Mouse (Mus musculus) hindbrain, postnatal 0 days (tissue): ENCODE measurements around the gene Shb. TPM values are rescaled to one million over a fixed set of nuclear protein-coding genes. Genes with fewer than 3 reads are reported as not detected.

Experiments used
- ATAC-seq: fragments of 200-750 bp; cut with Nextera tagmentation; 2 replicates; pipeline ENCODE4 v1.8.0; 2017; ENCODE audit warnings: mild to moderate bottlenecking, moderate TSS enrichment, moderate library complexity
- DNase-seq: peaks from one replicate; pipeline ENCODE4 v3.0.0-alpha.2; 2015; ENCODE audit warnings: low spot score
- H3K27ac ChIP-seq: fragments of 300-500 bp; sonication (generic); 2 replicates; pipeline ENCODE4 v1.5.1; 2014; ENCODE audit warnings: mild to moderate bottlenecking
- H3K27me3 ChIP-seq: fragments of 300-500 bp; sonication (generic); 2 replicates; pipeline ENCODE4 v1.6.1; 2014; ENCODE audit warnings: low read length, mixed read lengths; ENCODE audit not compliant: insufficient read depth
- H3K36me3 ChIP-seq: fragments of 300-500 bp; sonication (generic); 2 replicates; pipeline ENCODE4 v1.6.1; 2014; ENCODE audit warnings: low read length, mixed read lengths; ENCODE audit not compliant: insufficient read depth
- H3K4me1 ChIP-seq: fragments of 300-500 bp; sonication (generic); 2 replicates; pipeline ENCODE4 v1.6.1; 2014; ENCODE audit warnings: antibody characterized with exemption, low read length, mixed read lengths; ENCODE audit not compliant: insufficient read depth
- H3K4me2 ChIP-seq: fragments of 300-500 bp; sonication (generic); 2 replicates; pipeline ENCODE4 v1.6.1; 2014; ENCODE audit warnings: low read depth, mild to moderate bottlenecking, low read length, moderate library complexity, mixed read lengths
- H3K4me3 ChIP-seq: fragments of 300-500 bp; sonication (generic); 2 replicates; pipeline ENCODE4 v1.5.1; 2014; ENCODE audit warnings: low read length
- H3K9ac ChIP-seq: fragments of 300-500 bp; sonication (generic); replicated peaks from 2 replicates; pipeline ENCODE4 v1.6.1; 2014; ENCODE audit warnings: mild to moderate bottlenecking, low read length, moderate library complexity, mixed read lengths
- H3K9me3 ChIP-seq: fragments of 300-500 bp; sonication (generic); 2 replicates; pipeline ENCODE4 v1.6.1; 2016; ENCODE audit warnings: low read length, mixed read lengths
- CTCF ChIP-seq: IDR thresholded peaks from 2 replicates; pipeline ENCODE4 v1.5.1; 2016; ENCODE audit warnings: antibody characterized with exemption, control low read depth, low read depth
- WGBS: fragments of 180-500 bp; shearing (Covaris S2); extraction: QIAGEN DNeasy Blood & Tissue Kit; methylation state at CpG from one replicate; pipeline ENCODE4 v1.1.7; 2014; 5-methylcytosine and 5-hydroxymethylcytosine counted together
- polyA plus RNA-seq: library from polyadenylated mRNA; unstranded; fragments of >200 nt; fragmentation: Nextera tagmentation; extraction: Ambion mirVana; gene quantifications from 2 replicates; pipeline ENCODE4 v1.2.1, GENCODE M21; 2015
- total RNA-seq: library from RNA; depleted of rRNA; stranded (reverse); fragments of >200 nt; gene quantifications from 2 replicates; pipeline ENCODE4 v1.2.3, GENCODE M21; 2014

Shb gene
- total and polyA plus RNA-seq, 2 experiments from 2014 or later, result 6.1 to 33.6 TPM

GRCm38 (mm10) chr4:45418229-45418950 lies 113.9 kb downstream of the Shb start:
- Histone ChIP-seq H3K4me3 (no peak overlapping the region), H3K4me1 (peaks cover 8% of the 10 kb centered on the region; the same call in 1 of the 2 replicates), H3K9me3 (no peaks in the 10 kb centered on the region), H3K36me3 (no peaks in the 10 kb centered on the region), H3K4me2 (peak overlapping the region; percentile 39; the same call in 1 of the 2 replicates), H3K27ac (no peak overlapping the region), H3K27me3 (no peaks in the 10 kb centered on the region), H3K9ac (no peak overlapping the region)
- peak; percentile 83 for TF ChIP-seq CTCF
- ATAC-seq, result peak; percentile 65
- peak; percentile 85 for DNase-seq
- WGBS, result 19% methylated on average over 11 of the region's 11 CpGs

- H3K9ac ChIP-seq, result no peak overlapping the region
- TF ChIP-seq CTCF, result no peak
- ATAC-seq, result no peak
- no peak for DNase-seq
- no peaks in the 10 kb centered on the region for H3K36me3 ChIP-seq
- H3K4me3 ChIP-seq, result no peak overlapping the region
- no peak overlapping the region for H3K4me2 ChIP-seq
- H3K27ac ChIP-seq, result no peak overlapping the region
- no peaks in the 10 kb centered on the region for H3K27me3 ChIP-seq
- peaks cover 8% of the 10 kb centered on the region; the same call in 1 of the 2 replicates for H3K4me1 ChIP-seq
- 70% methylated on average over 7 of the region's 7 CpGs for WGBS
- no peaks in the 10 kb centered on the region for H3K9me3 ChIP-seq
Measured at GRCm38 (mm10) chr4:45416314-45416713, 116.0 kb downstream of the Shb start.

DNA sequence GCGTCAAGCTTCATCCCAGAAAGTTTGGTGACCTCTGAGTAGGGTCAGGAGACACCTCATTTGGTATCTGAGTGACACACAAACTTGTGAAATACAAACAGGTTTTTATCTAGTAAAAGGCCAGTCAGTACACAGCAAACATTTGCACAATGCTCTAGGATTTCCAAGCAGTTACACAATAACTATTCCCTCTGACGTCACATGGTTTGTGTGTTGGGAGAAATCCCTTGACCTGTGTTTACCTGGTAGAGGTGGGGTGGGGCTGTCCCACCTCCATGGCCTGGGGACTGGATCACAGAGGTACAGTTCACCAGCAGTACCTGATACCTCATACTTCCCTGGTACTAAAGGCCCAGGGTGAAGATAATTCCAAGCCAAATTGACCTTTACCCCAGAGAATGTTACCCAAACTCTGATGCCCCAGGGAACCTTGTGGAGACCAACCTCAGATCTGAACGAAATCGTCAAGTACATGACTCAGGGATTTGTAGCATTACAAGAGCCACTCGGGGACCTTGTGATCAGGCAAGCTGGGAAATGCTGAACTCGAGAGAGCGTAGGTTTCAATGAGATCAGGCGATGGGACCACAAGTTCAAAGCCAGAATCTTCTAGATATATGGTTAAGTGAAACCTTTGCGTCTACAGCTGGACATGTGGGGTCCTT lies 118.5 kb downstream of the Shb start:
- 0 out of 2 replicates have a peak, but pooled peaks cover 3% of the 10 kb centered on the region for H3K4me1 ChIP-seq
- WGBS, result 80% methylated on average over 9 of the region's 9 CpGs
- no peak overlapping the region for H3K4me2 ChIP-seq
- H3K9me3 ChIP-seq, result no peaks in the 10 kb centered on the region
- no peak overlapping the region for H3K9ac ChIP-seq
- no peak for TF ChIP-seq CTCF
- DNase-seq (no peak), ATAC-seq (no peak)
- no peak overlapping the region for H3K4me3 ChIP-seq
- no peak overlapping the region for H3K27ac ChIP-seq
- no peaks in the 10 kb centered on the region for H3K36me3 ChIP-seq
- H3K27me3 ChIP-seq, result no peaks in the 10 kb centered on the region

GRCm38 (mm10) chr4:45412433-45413192 lies 119.7 kb downstream of the Shb start:
- Histone ChIP-seq H3K4me3 (no peak overlapping the region), H3K36me3 (no peaks in the 10 kb centered on the region), H3K4me1 (no peaks in the 10 kb centered on the region; the same call in 1 of the 2 replicates), H3K4me2 (no peak overlapping the region), H3K27me3 (no peaks in the 10 kb centered on the region), H3K27ac (no peak overlapping the region), H3K9me3 (no peaks in the 10 kb centered on the region), H3K9ac (no peak overlapping the region)
- 67% methylated on average over 16 of the region's 16 CpGs for WGBS
- ATAC-seq (no peak), DNase-seq (no peak)
- TF ChIP-seq CTCF, result no peak

- Histone ChIP-seq H3K4me3 (no peak overlapping the region), H3K9ac (no peak overlapping the region), H3K4me1 (peaks cover 9% of the 10 kb centered on the region; the same call in 1 of the 2 replicates), H3K36me3 (no peaks in the 10 kb centered on the region), H3K27ac (no peak overlapping the region), H3K27me3 (no peaks in the 10 kb centered on the region), H3K9me3 (no peaks in the 10 kb centered on the region), H3K4me2 (no peak overlapping the region)
- ATAC-seq, result no peak
- no peak for DNase-seq
- WGBS, result 91% methylated on average over 8 of the region's 8 CpGs
- no peak for TF ChIP-seq CTCF
Measured at GRCm38 (mm10) chr4:45411181-45411790, 121.0 kb downstream of the Shb start.

- peak overlapping the region; percentile 86 for H3K27ac ChIP-seq
- H3K4me3 ChIP-seq, result peak overlapping the region; percentile 89
- TF ChIP-seq CTCF, result 0 out of 2 replicates have a peak, but pooled peaks have one; percentile 32
- no peaks in the 10 kb centered on the region for H3K27me3 ChIP-seq
- H3K4me1 ChIP-seq, result peaks cover 10% of the 10 kb centered on the region; the same call in 1 of the 2 replicates
- under 1% methylated on average over 10 of the region's 10 CpGs for WGBS
- peak overlapping the region; percentile 87 for H3K9ac ChIP-seq
- DNase-seq (peak; percentile 82), ATAC-seq (peak; percentile 8)
- H3K4me2 ChIP-seq, result peak overlapping the region; percentile 60
- no peaks in the 10 kb centered on the region for H3K9me3 ChIP-seq
- no peaks in the 10 kb centered on the region for H3K36me3 ChIP-seq
Measured at GRCm38 (mm10) chr4:45409270-45409669, 123.0 kb downstream of the Shb start.
